Mouse (Mus musculus): ENCODE results near the gene Cep164. TPM values are rescaled to one million over a fixed set of nuclear protein-coding genes. Genes with fewer than 3 reads are reported as not detected.

Gene Cep164
- total and polyA plus RNA-seq, 2 experiments from 2014 or later = 14.2 to 24.6 TPM

- no peak overlapping the region for H3K4me3 ChIP-seq (ENCODE audit: low read length)
- H3K4me1 ChIP-seq (ENCODE audit: insufficient read depth, low read length) = peaks cover 25% of the 10 kb centered on the region
- no peaks in the 10 kb centered on the region for H3K27me3 ChIP-seq (ENCODE audit: insufficient read depth, low read length)
- H3K9me3 ChIP-seq (ENCODE audit: low read length) = no peaks in the 10 kb centered on the region
- no peaks in the 10 kb centered on the region for H3K36me3 ChIP-seq (ENCODE audit: insufficient read depth, low read length)
- DNase-seq (ENCODE audit: low spot score) (peak; percentile 29), ATAC-seq (no peak)
- H3K27ac ChIP-seq = no peak overlapping the region
- no peak overlapping the region for H3K9ac ChIP-seq (replicated peaks; ENCODE audit: low read length)
- WGBS = 44% methylated on average over 3 of the region's 3 CpGs
- TF ChIP-seq CTCF (IDR thresholded peaks at IDR 0.05; ENCODE audit: low read depth) = no peak
- H3K4me2 ChIP-seq (ENCODE audit: low read depth, low read length) = no peak overlapping the region
These were observed 17.1 kb upstream of the Cep164 start for GRCm38 (mm10) chr9:45845541-45845940.

- DNase-seq (ENCODE audit: low spot score) (no peak), ATAC-seq (no peak)
- H3K9ac ChIP-seq (replicated peaks; ENCODE audit: low read length) = no peak overlapping the region
- no peaks in the 10 kb centered on the region for H3K9me3 ChIP-seq (ENCODE audit: low read length)
- H3K36me3 ChIP-seq (ENCODE audit: insufficient read depth, low read length) = no peaks in the 10 kb centered on the region
- peaks cover 25% of the 10 kb centered on the region for H3K4me1 ChIP-seq (ENCODE audit: insufficient read depth, low read length)
- TF ChIP-seq CTCF (IDR thresholded peaks at IDR 0.05; ENCODE audit: low read depth) = no peak
- no peak overlapping the region for H3K4me2 ChIP-seq (ENCODE audit: low read depth, low read length)
- no peak overlapping the region for H3K27ac ChIP-seq
- no peaks in the 10 kb centered on the region for H3K27me3 ChIP-seq (ENCODE audit: insufficient read depth, low read length)
- no peak overlapping the region for H3K4me3 ChIP-seq (ENCODE audit: low read length)
- 83% methylated on average over 1 of the region's 1 CpGs for WGBS
These were observed 15.3 kb upstream of the Cep164 start for GRCm38 (mm10) chr9:45843780-45844179.

GRCm38 (mm10) chr9:45843007-45843406 is 14.5 kb upstream of the Cep164 start:
- no peak overlapping the region for H3K27ac ChIP-seq
- DNase-seq (ENCODE audit: low spot score) (no peak), ATAC-seq (no peak)
- H3K4me3 ChIP-seq (ENCODE audit: low read length) = no peak overlapping the region
- no peaks in the 10 kb centered on the region for H3K9me3 ChIP-seq (ENCODE audit: low read length)
- no peak overlapping the region for H3K4me2 ChIP-seq (ENCODE audit: low read depth, low read length)
- H3K9ac ChIP-seq (replicated peaks; ENCODE audit: low read length) = no peak overlapping the region
- WGBS = 84% methylated on average over 5 of the region's 5 CpGs
- H3K36me3 ChIP-seq (ENCODE audit: insufficient read depth, low read length) = no peaks in the 10 kb centered on the region
- no peak for TF ChIP-seq CTCF (IDR thresholded peaks at IDR 0.05; ENCODE audit: low read depth)
- H3K4me1 ChIP-seq (ENCODE audit: insufficient read depth, low read length) = peaks cover 25% of the 10 kb centered on the region
- no peaks in the 10 kb centered on the region for H3K27me3 ChIP-seq (ENCODE audit: insufficient read depth, low read length)

- H3K36me3 ChIP-seq (ENCODE audit: insufficient read depth, low read length) = no peaks in the 10 kb centered on the region
- no peaks in the 10 kb centered on the region for H3K27me3 ChIP-seq (ENCODE audit: insufficient read depth, low read length)
- no peak overlapping the region for H3K9ac ChIP-seq (replicated peaks; ENCODE audit: low read length)
- peak overlapping the region; percentile 95 for H3K4me2 ChIP-seq (ENCODE audit: low read depth, low read length)
- ATAC-seq (no peak), DNase-seq (ENCODE audit: low spot score) (no peak)
- H3K9me3 ChIP-seq (ENCODE audit: low read length) = no peaks in the 10 kb centered on the region
- WGBS = 72% methylated on average over 6 of the region's 6 CpGs
- H3K4me3 ChIP-seq (ENCODE audit: low read length) = no peak overlapping the region
- no peak for TF ChIP-seq CTCF (IDR thresholded peaks at IDR 0.05; ENCODE audit: low read depth)
- no peak overlapping the region for H3K27ac ChIP-seq
- peaks cover 25% of the 10 kb centered on the region for H3K4me1 ChIP-seq (ENCODE audit: insufficient read depth, low read length)
These were observed 13.0 kb upstream of the Cep164 start for GRCm38 (mm10) chr9:45841458-45841857.

GRCm38 (mm10) chr9:45840331-45840730 is 11.8 kb upstream of the Cep164 start:
- DNase-seq (ENCODE audit: low spot score) (no peak), ATAC-seq (no peak)
- H3K27me3 ChIP-seq (ENCODE audit: insufficient read depth, low read length) = no peaks in the 10 kb centered on the region
- no peak for TF ChIP-seq CTCF (IDR thresholded peaks at IDR 0.05; ENCODE audit: low read depth)
- H3K9ac ChIP-seq (replicated peaks; ENCODE audit: low read length) = peak overlapping the region; percentile 93; the same call in 1 of the 2 replicates
- H3K27ac ChIP-seq = no peak overlapping the region
- H3K36me3 ChIP-seq (ENCODE audit: insufficient read depth, low read length) = no peaks in the 10 kb centered on the region
- H3K4me1 ChIP-seq (ENCODE audit: insufficient read depth, low read length) = peaks cover 25% of the 10 kb centered on the region
- H3K4me2 ChIP-seq (ENCODE audit: low read depth, low read length) = peak overlapping the region; percentile 95
- 60% methylated on average over 5 of the region's 5 CpGs for WGBS
- H3K4me3 ChIP-seq (ENCODE audit: low read length) = peak overlapping the region; percentile 68
- H3K9me3 ChIP-seq (ENCODE audit: low read length) = no peaks in the 10 kb centered on the region

- H3K4me2 ChIP-seq (ENCODE audit: low read depth, low read length) = peak overlapping the region; percentile 95
- DNase-seq (ENCODE audit: low spot score) (no peak), ATAC-seq (no peak)
- peak overlapping the region; percentile 93 for H3K9ac ChIP-seq (replicated peaks; ENCODE audit: low read length)
- WGBS = 70% methylated on average over 7 of the region's 7 CpGs
- no peak for TF ChIP-seq CTCF (IDR thresholded peaks at IDR 0.05; ENCODE audit: low read depth)
- H3K9me3 ChIP-seq (ENCODE audit: low read length) = no peaks in the 10 kb centered on the region
- peaks cover 25% of the 10 kb centered on the region for H3K4me1 ChIP-seq (ENCODE audit: insufficient read depth, low read length)
- H3K4me3 ChIP-seq (ENCODE audit: low read length) = peak overlapping the region; percentile 68
- H3K36me3 ChIP-seq (ENCODE audit: insufficient read depth, low read length) = no peaks in the 10 kb centered on the region
- no peaks in the 10 kb centered on the region for H3K27me3 ChIP-seq (ENCODE audit: insufficient read depth, low read length)
- no peak overlapping the region for H3K27ac ChIP-seq
These were observed 11.4 kb upstream of the Cep164 start for GRCm38 (mm10) chr9:45839982-45840300.

- ATAC-seq (peak; percentile 22; the same call in 1 of the 2 replicates), DNase-seq (ENCODE audit: low spot score) (no peak)
- H3K4me1 ChIP-seq (ENCODE audit: insufficient read depth, low read length) = peaks cover 25% of the 10 kb centered on the region
- H3K4me3 ChIP-seq (ENCODE audit: low read length) = peak overlapping the region; percentile 68
- TF ChIP-seq CTCF (IDR thresholded peaks at IDR 0.05; ENCODE audit: low read depth) = no peak
- H3K9me3 ChIP-seq (ENCODE audit: low read length) = no peaks in the 10 kb centered on the region
- H3K9ac ChIP-seq (replicated peaks; ENCODE audit: low read length) = peak overlapping the region; percentile 93
- no peaks in the 10 kb centered on the region for H3K36me3 ChIP-seq (ENCODE audit: insufficient read depth, low read length)
- no peaks in the 10 kb centered on the region for H3K27me3 ChIP-seq (ENCODE audit: insufficient read depth, low read length)
- WGBS = 18% methylated on average over 16 of the region's 17 CpGs
- H3K27ac ChIP-seq = peak overlapping the region; percentile 80
- peak overlapping the region; percentile 95 for H3K4me2 ChIP-seq (ENCODE audit: low read depth, low read length)
These were observed 10.9 kb upstream of the Cep164 start for GRCm38 (mm10) chr9:45839139-45839981.
